Mouse (Mus musculus) embryonic fibroblast, embryonic 13.5 days (primary cell): ENCODE data around the gene Mtif3.

Experiments
- CTCF ChIP-seq: IDR thresholded peaks from 2 replicates; pipeline ENCODE4 v1.5.1; 2011; ENCODE audit warnings: mild to moderate bottlenecking, control low read depth, low read length, moderate library complexity, borderline replicate concordance; ENCODE audit not compliant: insufficient read depth
- POLR2A ChIP-seq: IDR thresholded peaks from 2 replicates; pipeline ENCODE4 v1.6.1; 2011; ENCODE audit warnings: low read depth, mild to moderate bottlenecking, control low read depth, low read length, moderate library complexity

DNA sequence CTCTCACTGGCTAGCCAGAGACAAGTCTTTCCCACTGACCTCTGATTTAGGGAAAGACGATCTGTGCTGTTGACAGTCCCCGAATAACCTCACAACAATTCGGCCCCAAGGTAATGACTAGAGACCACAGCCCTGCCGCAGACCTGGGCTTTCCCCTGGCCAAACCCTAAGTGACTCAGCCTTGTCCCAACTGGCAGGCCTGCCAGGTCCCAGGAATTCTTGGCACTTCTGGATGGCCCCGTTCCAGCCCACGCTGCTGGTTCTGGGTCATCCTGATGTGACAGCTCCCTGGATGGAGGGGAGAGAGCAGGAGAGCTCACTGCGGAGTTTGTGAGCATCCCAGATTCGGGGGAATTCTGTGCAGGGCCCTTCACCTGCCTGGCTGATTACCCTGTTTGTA, 29.9 kb upstream of the Mtif3 start:
- TF ChIP-seq CTCF: no peak
- no peak for TF ChIP-seq POLR2A
